Mouse (Mus musculus) cerebellum, postnatal 14 days (tissue): ENCODE results near the gene Tead3.

ENCODE experiments used
- DNase-seq, 2 experiments: peaks; one replicate each; pipeline ENCODE4 v3.0.0; 2021; ENCODE audit warnings: mixed read lengths in 2 of 2

Gene Tead3

GRCm38 (mm10) chr17:28350466-28351352 lies at the start of gene Tead3:
Tead3 (minus strand) TSS chr17:28350817.
- DNase-seq = peak; percentile 42 to 63

DNA sequence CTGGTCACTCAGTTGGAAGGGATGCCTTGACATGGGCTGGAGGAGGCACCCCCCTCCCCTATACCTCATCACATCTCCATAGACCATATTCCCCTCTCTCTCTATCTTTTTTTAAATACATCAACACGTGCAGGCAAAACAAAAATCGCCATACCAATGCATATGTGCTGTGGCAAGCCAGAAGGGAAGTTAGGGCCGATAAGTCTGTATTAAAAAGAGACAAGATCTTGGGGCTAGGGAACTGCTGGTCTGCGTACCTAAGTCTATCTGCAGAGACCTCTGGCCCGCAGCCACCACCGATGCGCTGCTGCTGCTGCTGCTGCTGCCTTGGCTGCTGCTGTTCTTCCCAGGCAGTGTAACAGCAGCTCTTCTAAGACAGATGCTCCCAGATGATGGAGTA lies 44.4 kb upstream of the Tead3 start:
- no peak for DNase-seq

- DNase-seq = no peak
Observed at GRCm38 (mm10) chr17:28394051-28394765, 43.6 kb upstream of the Tead3 start.

- no peak for DNase-seq
Observed at GRCm38 (mm10) chr17:28391568-28392432, 41.2 kb upstream of the Tead3 start.

DNA sequence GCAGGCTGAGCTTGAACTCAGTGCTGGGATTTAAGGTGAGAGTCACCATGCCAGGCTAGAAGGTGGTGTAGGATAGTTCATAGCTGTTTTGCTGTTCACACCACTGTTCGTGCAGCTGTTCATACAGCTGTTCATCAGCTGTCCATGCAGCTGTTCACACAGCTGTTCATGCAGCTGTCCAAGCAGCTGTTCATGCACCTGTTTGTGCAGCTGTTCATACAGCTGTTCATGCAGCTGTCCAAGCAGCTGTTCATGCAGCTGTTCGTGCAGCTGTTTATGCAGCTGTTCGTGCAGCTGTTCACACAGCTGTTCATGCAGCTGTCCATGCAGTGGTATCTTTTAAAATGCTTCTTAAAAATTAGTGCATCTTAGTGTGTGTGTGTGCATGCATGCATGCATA lies 37.9 kb upstream of the Tead3 start:
- DNase-seq = no peak

DNA sequence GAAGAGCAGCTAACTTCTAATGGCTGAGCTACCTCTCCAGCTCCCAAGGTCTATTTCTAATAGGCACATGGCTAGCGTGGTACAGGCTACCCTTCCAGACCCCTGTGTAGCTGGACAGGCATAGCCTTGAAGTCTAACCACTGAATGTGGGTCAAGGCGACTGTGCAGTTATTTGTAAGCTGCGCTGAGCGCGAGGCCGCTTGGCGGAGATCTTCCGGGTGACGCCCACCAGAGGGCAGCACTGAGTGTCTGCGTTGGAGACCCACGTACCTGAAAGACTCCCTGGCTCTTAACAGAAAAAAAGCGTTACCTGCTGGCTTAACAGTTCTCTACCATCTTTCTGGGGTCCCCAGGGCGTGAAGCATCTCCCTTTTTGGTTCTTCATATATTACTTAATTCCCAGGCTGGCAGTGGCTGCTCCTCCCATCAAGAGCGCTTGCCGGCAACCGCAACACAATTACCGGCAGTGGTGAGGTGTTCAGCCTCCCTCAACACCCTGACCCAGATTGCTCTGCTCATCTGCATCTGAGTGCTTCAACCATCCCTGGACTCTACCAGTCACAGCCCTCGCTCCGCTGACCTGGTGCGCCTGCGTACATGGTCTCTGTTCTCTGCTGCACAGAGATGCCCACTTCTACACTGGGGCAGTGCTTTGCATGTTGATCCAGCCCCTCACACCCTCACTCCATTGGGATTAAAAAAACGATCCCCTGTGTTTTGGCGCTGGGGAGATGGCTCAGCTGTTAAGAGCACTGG lies 35.7 kb upstream of the Tead3 start:
- DNase-seq = peak; percentile 95

DNA sequence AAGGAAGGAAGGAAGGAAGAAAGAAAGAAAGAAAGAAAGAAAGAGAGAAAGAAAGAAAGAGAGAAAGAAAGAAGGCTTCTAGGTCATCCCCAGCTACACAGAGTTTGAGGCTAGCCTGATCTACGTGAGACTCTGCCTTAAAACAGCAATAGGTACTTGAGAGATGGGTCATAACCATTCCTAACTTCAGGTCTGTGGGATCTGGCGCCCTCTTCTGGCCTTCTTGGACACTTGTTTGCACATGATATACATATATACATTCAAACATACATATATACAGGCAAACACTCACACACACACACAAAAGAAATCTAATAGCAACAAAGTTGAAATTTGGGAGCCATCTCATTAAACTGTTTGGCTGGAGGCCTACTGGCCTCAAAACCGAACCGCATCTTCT lies 33.7 kb upstream of the Tead3 start:
- DNase-seq = peak; percentile 28 to 45

DNA sequence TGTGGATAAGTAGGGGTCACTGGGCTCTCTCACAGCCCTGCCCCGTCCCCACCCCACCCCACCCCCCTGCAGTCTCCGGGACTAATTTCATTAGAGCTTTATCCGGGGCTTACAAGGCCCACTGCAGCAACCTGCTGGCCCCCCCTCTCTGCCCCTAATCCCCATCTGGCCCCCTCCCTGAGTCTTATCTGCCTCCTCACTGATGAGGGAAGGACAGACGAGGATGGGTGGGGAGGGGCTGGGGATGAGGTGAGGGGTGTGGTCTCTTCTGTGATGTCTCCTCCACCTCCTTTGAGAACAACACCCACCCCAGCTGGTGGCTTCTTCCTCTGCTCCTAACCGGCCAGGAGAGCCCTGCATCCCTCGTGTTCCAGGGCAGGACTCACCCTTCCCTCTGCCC lies 29.6 kb upstream of the Tead3 start:
- no peak for DNase-seq

- no peak for DNase-seq
Observed at GRCm38 (mm10) chr17:28375592-28376061, 25.0 kb upstream of the Tead3 start.

DNA sequence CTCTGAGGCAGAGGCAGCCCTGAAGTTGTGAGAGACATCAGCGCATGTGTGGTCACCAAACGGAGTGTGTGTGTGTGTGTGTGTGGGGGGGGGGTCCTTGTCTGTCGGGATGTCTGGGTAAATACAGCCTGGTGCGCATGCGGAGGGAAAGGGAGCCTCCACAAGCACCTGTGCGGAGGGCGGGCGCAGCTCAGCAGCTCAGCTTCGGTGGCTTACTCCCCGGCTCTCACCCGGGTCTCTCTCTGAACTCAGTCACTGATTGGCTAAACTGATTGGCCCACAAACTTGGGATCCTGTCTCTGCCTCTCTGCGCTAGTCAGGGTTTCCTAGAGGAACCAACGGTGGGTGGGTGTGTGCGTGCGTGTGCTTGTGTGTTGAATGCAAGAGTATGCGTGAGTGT lies 23.9 kb upstream of the Tead3 start:
- DNase-seq = no peak

DNA sequence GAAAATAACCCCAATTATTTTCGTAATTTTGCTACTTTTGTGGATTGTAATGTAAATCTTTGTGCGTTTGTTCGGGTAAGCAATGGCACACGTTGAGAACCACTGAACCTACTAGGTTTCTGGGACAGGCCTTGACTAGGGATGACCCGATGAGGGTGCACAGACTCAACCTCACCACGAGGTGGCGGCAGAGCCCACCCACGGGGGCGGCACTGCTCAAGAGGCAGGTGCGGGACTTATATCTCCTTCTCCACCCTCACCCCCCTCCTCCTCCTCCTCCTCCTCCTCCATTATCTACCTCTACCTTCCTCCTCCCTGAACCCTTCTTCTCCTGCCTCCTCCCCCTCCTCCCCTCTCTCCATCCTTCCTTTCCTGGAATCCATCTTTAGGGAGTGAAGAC lies 23.2 kb upstream of the Tead3 start:
- peak; percentile 47 to 61 for DNase-seq

DNA sequence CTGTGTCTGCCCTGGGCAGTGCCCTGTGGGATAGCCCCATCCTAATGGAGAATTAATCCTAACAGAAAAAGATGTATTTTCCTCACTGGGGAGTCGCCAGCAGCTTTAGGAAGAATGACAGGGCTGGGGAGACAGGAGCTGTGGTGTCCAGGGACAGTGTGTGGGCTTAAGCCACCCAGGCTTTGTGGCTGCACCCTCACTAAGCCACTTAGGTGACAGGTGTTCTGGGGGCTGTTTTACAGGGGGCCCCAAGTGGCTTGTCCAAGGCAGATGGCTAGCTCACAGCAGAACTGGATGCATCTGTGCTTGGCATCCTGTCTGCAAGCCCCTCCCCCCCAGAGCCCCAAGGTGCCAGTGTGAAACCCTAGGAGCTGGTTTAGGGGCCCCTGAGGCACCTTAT lies 21.3 kb upstream of the Tead3 start:
- no peak for DNase-seq

- DNase-seq = no peak
Observed at GRCm38 (mm10) chr17:28371286-28371685, 20.7 kb upstream of the Tead3 start.

DNA sequence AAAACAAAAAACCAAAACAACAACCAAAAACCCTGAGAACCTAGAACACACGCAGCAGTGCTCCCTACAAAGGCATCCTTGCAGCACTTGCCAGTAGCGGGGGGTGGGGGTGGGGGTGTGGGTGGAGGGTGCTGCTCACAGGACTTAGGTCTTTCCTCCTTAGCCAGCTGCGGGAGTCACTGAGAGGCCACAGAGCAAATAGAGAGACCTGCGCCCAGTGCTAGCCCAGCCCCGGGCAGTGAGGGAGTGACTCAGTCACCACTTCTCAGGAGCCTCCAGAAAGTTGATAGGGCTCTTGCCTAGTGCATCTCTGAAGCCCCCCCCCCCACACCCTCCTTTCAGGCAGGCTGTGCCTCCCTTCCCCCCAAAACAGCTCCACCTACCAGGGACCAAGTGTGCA lies 18.4 kb upstream of the Tead3 start:
- no peak for DNase-seq

- DNase-seq = peak; percentile 77 to 84
Observed at GRCm38 (mm10) chr17:28368449-28368848, 17.8 kb upstream of the Tead3 start.

- no peak for DNase-seq
Observed at GRCm38 (mm10) chr17:28365122-28365521, 14.5 kb upstream of the Tead3 start, which contains the start of gene Tulp1. Tulp1 (minus strand) TSS chr17:28365222.

GRCm38 (mm10) chr17:28363507-28363906 lies 12.9 kb upstream of the Tead3 start:
- no peak for DNase-seq

DNA sequence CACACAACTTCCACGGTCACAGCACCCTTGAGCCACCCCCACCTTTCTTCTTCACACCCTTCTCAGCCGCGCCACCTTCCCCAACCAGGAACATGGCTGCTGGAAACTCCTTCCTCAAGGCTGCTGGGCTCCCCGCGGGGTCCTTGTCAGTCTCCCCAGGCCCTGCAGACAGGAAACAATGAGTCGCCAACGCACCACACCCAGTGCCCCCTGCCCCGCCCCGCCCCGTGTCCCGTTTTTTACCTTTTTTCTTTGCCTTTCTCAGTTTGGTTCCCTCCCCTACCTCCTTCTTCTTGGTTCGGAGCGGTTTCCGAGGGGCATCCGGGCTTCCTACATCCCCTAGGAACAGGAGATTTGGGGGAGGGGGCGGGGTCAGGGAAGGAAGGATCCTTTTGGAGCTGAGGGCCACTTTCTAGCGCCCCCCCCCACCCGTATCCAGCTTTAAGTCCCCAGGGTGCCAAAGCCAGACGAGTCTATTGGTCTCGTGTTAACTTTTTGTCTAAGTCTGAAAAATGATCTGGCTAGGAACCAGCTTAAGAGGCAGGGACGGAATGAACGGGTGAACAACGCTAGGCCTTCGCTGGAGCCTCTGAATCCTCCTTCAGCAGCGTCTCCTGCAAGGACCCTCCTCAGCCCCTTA lies 12.2 kb upstream of the Tead3 start:
- DNase-seq = no peak

GRCm38 (mm10) chr17:28361921-28362652 lies 11.5 kb upstream of the Tead3 start:
- DNase-seq = no peak

DNA sequence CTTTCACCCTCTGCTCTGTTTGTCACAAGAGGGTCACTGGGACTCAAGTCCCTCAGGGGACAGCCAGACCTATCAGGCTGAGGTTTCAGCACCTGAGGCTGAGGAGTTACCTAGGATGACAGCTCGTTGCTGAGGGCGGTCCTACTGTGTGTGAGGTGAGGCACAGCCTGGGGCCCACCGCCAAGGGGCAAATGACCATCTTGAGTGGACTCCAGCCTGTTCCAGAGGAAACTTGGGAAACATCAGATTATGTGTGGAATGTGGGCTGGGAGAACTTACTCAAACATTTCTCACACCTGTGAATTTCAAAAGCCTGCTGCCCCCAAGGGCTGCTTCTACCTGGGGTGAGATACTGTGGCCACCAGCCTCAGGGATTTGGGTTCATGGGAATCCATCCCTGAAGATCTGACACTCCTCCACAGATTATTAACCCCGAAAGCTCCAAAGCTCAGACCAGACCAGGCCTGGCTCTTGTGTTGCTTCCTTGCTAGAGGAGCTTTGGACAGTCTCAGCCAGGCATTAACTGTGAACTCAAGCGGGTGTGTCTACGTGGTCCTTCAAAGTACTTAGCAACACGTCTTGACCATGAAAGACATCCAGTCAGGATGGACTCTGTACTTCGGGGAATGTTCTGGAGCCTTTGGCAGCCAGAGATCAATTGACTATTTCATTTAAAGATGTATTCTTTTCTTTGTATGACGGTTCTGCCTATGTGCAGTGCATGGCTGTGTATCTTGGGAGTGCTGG lies 10.1 kb upstream of the Tead3 start:
- no peak for DNase-seq
